Mouse (Mus musculus) limb, embryonic 13.5 days (tissue): Measurements from ENCODE around the gene Zfp345. TPM values are rescaled to one million over a fixed set of nuclear protein-coding genes. Genes with fewer than 3 reads are reported as not detected.
"Not testable (repeated sequence)": the region's sequence is repeated elsewhere in the genome, so short reads cannot be mapped to it uniquely, and the experiment has no call there.

ENCODE experiments used
- ATAC-seq: fragments of 200-750 bp; cut with Nextera tagmentation; 2 replicates; pipeline ENCODE4 v1.8.0; 2017; ENCODE audit warnings: low read depth, moderate number of reproducible peaks, moderate TSS enrichment; ENCODE audit not compliant: low FRiP score
- H3K27ac ChIP-seq: fragments of 300-500 bp; sonication (generic); 2 replicates; pipeline ENCODE4 v1.5.1; 2015; ENCODE audit warnings: inconsistent platforms, mild to moderate bottlenecking, moderate library complexity
- H3K27me3 ChIP-seq: fragments of 300-500 bp; sonication (generic); 2 replicates; pipeline ENCODE4 v1.6.1; 2015; ENCODE audit warnings: mild to moderate bottlenecking, inconsistent platforms
- H3K36me3 ChIP-seq: fragments of 300-500 bp; sonication (generic); 2 replicates; pipeline ENCODE4 v1.6.1; 2015; ENCODE audit warnings: inconsistent platforms, mild to moderate bottlenecking, moderate library complexity
- H3K4me1 ChIP-seq: fragments of 300-500 bp; sonication (generic); 2 replicates; pipeline ENCODE4 v1.6.1; 2015; ENCODE audit warnings: inconsistent platforms
- H3K4me2 ChIP-seq: fragments of 300-500 bp; sonication (generic); replicated peaks from 2 replicates; pipeline ENCODE4 v1.6.1; 2015; ENCODE audit warnings: inconsistent platforms, mild to moderate bottlenecking, moderate library complexity
- H3K4me3 ChIP-seq: fragments of 300-500 bp; sonication (generic); 2 replicates; pipeline ENCODE4 v1.5.1; 2015; ENCODE audit warnings: moderate library complexity, mild to moderate bottlenecking, inconsistent platforms
- H3K9ac ChIP-seq: fragments of 300-500 bp; sonication (generic); 2 replicates; pipeline ENCODE4 v1.6.1; 2015; ENCODE audit warnings: mild to moderate bottlenecking, inconsistent platforms
- H3K9me3 ChIP-seq: fragments of 300-500 bp; sonication (generic); 2 replicates; pipeline ENCODE4 v1.6.1; 2016; ENCODE audit warnings: inconsistent platforms
- WGBS: fragments of 180-500 bp; shearing (Covaris S2); methylation state at CpG from one replicate; pipeline ENCODE4 v1.1.7; 2015; 5-methylcytosine and 5-hydroxymethylcytosine counted together
- polyA plus RNA-seq: library from polyadenylated mRNA; unstranded; fragments of >200 nt; fragmentation: Nextera tagmentation; extraction: Ambion mirVana; gene quantifications from 2 replicates; pipeline ENCODE4 v1.2.1, GENCODE M21; 2015

The Zfp345 gene
- polyA plus RNA-seq = 0.15 TPM in 1 of 2 replicates, not detected in the other

GRCm38 (mm10) chr2:150484939-150485778 is at the start of gene Zfp345:
TSS of gene Zfp345 (minus strand) at chr2:150485091.
- 68% methylated on average over 8 of the region's 8 CpGs for WGBS
- H3K4me2 ChIP-seq, H3K4me3 ChIP-seq, H3K9ac ChIP-seq, ATAC-seq, H3K27ac ChIP-seq, H3K36me3 ChIP-seq, H3K4me1 ChIP-seq, H3K9me3 ChIP-seq, H3K27me3 ChIP-seq: not testable (repeated sequence)

GRCm38 (mm10) chr2:150525703-150526207 is 40.9 kb upstream of the Zfp345 start:
- H3K4me2 ChIP-seq = peak overlapping the region; percentile 69
- H3K9ac ChIP-seq = peak overlapping the region; percentile 55
- no peak overlapping the region for H3K27ac ChIP-seq
- H3K4me3 ChIP-seq = peak overlapping the region; percentile 40
- 3% methylated on average over 32 of the region's 42 CpGs for WGBS
- no peaks in the 10 kb centered on the region for H3K36me3 ChIP-seq
- H3K4me1 ChIP-seq = no peaks in the 10 kb centered on the region
- no peak for ATAC-seq
- H3K9me3 ChIP-seq = 0 out of 2 replicates have a peak, but pooled peaks cover 4% of the 10 kb centered on the region
- peaks cover 41% of the 10 kb centered on the region for H3K27me3 ChIP-seq

- no peak overlapping the region for H3K27ac ChIP-seq
- H3K4me1 ChIP-seq = no peaks in the 10 kb centered on the region
- no peaks in the 10 kb centered on the region for H3K36me3 ChIP-seq
- no peaks in the 10 kb centered on the region for H3K27me3 ChIP-seq
- H3K9ac ChIP-seq = no peak overlapping the region
- WGBS = 77% methylated on average over 3 of the region's 3 CpGs
- ATAC-seq = no peak
- 0 out of 2 replicates have a peak, but pooled peaks cover 3% of the 10 kb centered on the region for H3K9me3 ChIP-seq
- H3K4me3 ChIP-seq = no peak overlapping the region
- H3K4me2 ChIP-seq = no peak overlapping the region
Observed at GRCm38 (mm10) chr2:150512837-150513236, 27.9 kb upstream of the Zfp345 start.

- not testable (repeated sequence) for H3K9ac ChIP-seq, H3K9me3 ChIP-seq, H3K4me1 ChIP-seq, H3K36me3 ChIP-seq, H3K27me3 ChIP-seq, ATAC-seq, H3K27ac ChIP-seq
- Histone ChIP-seq H3K4me2 (peak overlapping the region; percentile 58), H3K4me3 (peak overlapping the region; percentile 32)
- 46% methylated on average over 60 of the region's 60 CpGs for WGBS
Observed at GRCm38 (mm10) chr2:150500124-150500973, 15.5 kb upstream of the Zfp345 start.

GRCm38 (mm10) chr2:150493031-150493430 is 8.1 kb upstream of the Zfp345 start:
- WGBS = 84% methylated on average over 2 of the region's 2 CpGs
- no peak overlapping the region for H3K4me3 ChIP-seq
- H3K4me1 ChIP-seq = no peaks in the 10 kb centered on the region
- no peak overlapping the region for H3K4me2 ChIP-seq
- ATAC-seq = no peak
- no peaks in the 10 kb centered on the region for H3K36me3 ChIP-seq
- H3K27me3 ChIP-seq = no peaks in the 10 kb centered on the region
- H3K27ac ChIP-seq = no peak overlapping the region
- no peak overlapping the region for H3K9ac ChIP-seq
- no peaks in the 10 kb centered on the region for H3K9me3 ChIP-seq

GRCm38 (mm10) chr2:150451180-150451919 is 33.5 kb downstream of the Zfp345 start, which contains the start of gene Zfp442:
TSS of gene Zfp442 (minus strand) at chr2:150451486.
- not testable (repeated sequence) for H3K9me3 ChIP-seq, H3K27me3 ChIP-seq, H3K36me3 ChIP-seq, H3K4me1 ChIP-seq
- peak within 1 kb of the TSS; percentile 48; the same call in 1 of the 2 replicates for H3K27ac ChIP-seq
- H3K4me3 ChIP-seq = peak within 1 kb of the TSS; percentile 53
- peak within 1 kb of the TSS; percentile 64 for H3K4me2 ChIP-seq
- H3K9ac ChIP-seq = peak within 1 kb of the TSS; percentile 68
- under 1% methylated on average over 18 of the region's 18 CpGs for WGBS
- ATAC-seq = peak; percentile 99

- 90% methylated on average over 1 of the region's 1 CpGs for WGBS
- not testable (repeated sequence) for H3K4me2 ChIP-seq, H3K4me1 ChIP-seq, H3K27ac ChIP-seq, H3K4me3 ChIP-seq, H3K9ac ChIP-seq, ATAC-seq, H3K27me3 ChIP-seq
- Histone ChIP-seq H3K36me3 (peaks cover 13% of the 10 kb centered on the region), H3K9me3 (peaks cover 21% of the 10 kb centered on the region)
Observed at GRCm38 (mm10) chr2:150439084-150439483, 45.8 kb downstream of the Zfp345 start.

Other genes starting within 250 kb of the Zfp345 start
- 6.4 and 7.4 TPM in 2 replicates for gene Gm21994, start 229.5 kb downstream of the Zfp345 start, polyA plus RNA-seq
- gene Gm14124, start 227.6 kb downstream of the Zfp345 start, polyA plus RNA-seq = 0.09 TPM in 1 of 2 replicates, not detected in the other
- gene Gm10130, start 161.4 kb downstream of the Zfp345 start, polyA plus RNA-seq = 4.0 and 4.7 TPM in 2 replicates
- gene 3300002I08Rik, start 122.3 kb downstream of the Zfp345 start, polyA plus RNA-seq = 9.4 and 11.7 TPM in 2 replicates
- 9.2 and 10.7 TPM in 2 replicates for gene Zfp442, start 33.6 kb downstream of the Zfp345 start, polyA plus RNA-seq
- 0.45 and 1.0 TPM in 2 replicates for gene Cst7, start 85.3 kb upstream of the Zfp345 start, polyA plus RNA-seq
- gene Apmap, start 123.5 kb upstream of the Zfp345 start, polyA plus RNA-seq = 28.4 and 30.9 TPM in 2 replicates
- gene Acss1, start 183.4 kb upstream of the Zfp345 start, polyA plus RNA-seq = 4.1 and 4.5 TPM in 2 replicates
- 0.04 TPM in 1 of 2 replicates, not detected in the other for gene Vsx1, start 204.3 kb upstream of the Zfp345 start, polyA plus RNA-seq